In the genomic region with DNA sequence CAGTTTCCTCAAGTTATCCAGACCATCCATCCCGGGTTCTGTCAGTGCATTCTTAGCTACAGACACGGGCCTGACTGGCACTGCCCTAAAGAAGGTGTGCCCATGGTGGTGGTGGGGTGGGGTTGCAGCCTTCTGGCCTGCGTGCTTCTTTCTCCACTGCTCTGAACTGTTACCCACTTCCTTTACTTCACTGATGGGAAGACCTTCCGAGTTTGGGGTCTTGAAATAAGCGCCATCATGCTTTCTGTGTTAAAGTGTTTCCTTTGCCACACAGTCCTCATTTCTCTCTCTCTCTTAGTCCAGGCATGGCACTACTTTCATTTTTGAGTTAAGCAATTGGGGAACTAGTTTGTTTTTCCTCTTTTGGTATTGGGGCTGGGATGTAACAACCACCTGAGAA, we compare ENCODE assay signal across 8 mouse cellular contexts. TPM values are rescaled to one million over a fixed set of nuclear protein-coding genes. Genes with fewer than 3 reads are reported as not detected.
A peak's percentile ranks its signal among the peaks of the same experiment; 100 is the strongest.
DNase-seq lines count a peak whose midpoint lies in the region; ATAC-seq and TF ChIP-seq lines count a peak whose summit lies in the region.

No protein-coding gene starts in this region.

- TF ChIP-seq CTCF in kidney, postnatal 0 days (IDR thresholded peaks at IDR 0.05; ENCODE audit: low read depth) = no peak
- no peak for TF ChIP-seq CTCF in hindbrain, postnatal 0 days (IDR thresholded peaks at IDR 0.05; ENCODE audit: low read depth)

- no peak for ATAC-seq in kidney, postnatal 0 days (replicated peaks; ENCODE audit: low FRiP score, low read depth)
- peak; percentile 25 for ATAC-seq in hindbrain, postnatal 0 days
- ATAC-seq in midbrain, embryonic 15.5 days (replicated peaks) = peak; percentile 34

- 0 out of 2 replicates have a peak overlapping the region, but pooled peaks have one; percentile 66 for H3K9ac ChIP-seq in kidney, postnatal 0 days (ENCODE audit: low read depth, low read length)
- H3K9ac ChIP-seq in hindbrain, postnatal 0 days (replicated peaks; ENCODE audit: low read length) = peak overlapping the region; percentile 71; the same call in 1 of the 2 replicates
- peak overlapping the region; percentile 68 for H3K9ac ChIP-seq in midbrain, embryonic 15.5 days

- H3K4me1 ChIP-seq in kidney, postnatal 0 days (replicated peaks; ENCODE audit: insufficient read depth, low read length) = peaks cover 7% of the 10 kb centered on the region; the same call in 1 of the 2 replicates
- 0 out of 2 replicates have a peak, but pooled peaks cover 2% of the 10 kb centered on the region for H3K4me1 ChIP-seq in brown adipose tissue, adult 24 weeks (ENCODE audit: control insufficient read depth, insufficient read depth, insufficient read length, low read length)
- peaks cover 20% of the 10 kb centered on the region; the same call in 1 of the 2 replicates for H3K4me1 ChIP-seq in hindbrain, postnatal 0 days (ENCODE audit: insufficient read depth, low read length)
- peaks cover 30% of the 10 kb centered on the region for H3K4me1 ChIP-seq in midbrain, embryonic 15.5 days

- no peaks in the 10 kb centered on the region for H3K9me3 ChIP-seq in kidney, postnatal 0 days (replicated peaks; ENCODE audit: low read length)
- no peaks in the 10 kb centered on the region for H3K9me3 ChIP-seq in hindbrain, postnatal 0 days (ENCODE audit: low read length)
- H3K9me3 ChIP-seq in midbrain, embryonic 15.5 days = no peaks in the 10 kb centered on the region

- WGBS in kidney, postnatal 0 days = 46% methylated on average over 5 of the region's 5 CpGs
- 34% methylated on average over 5 of the region's 5 CpGs for WGBS in hindbrain, postnatal 0 days
- WGBS in midbrain, embryonic 15.5 days = 45% methylated on average over 5 of the region's 5 CpGs

- peak overlapping the region; percentile 61 for H3K4me3 ChIP-seq in kidney, postnatal 0 days (replicated peaks; ENCODE audit: low read depth, low read length)
- H3K4me3 ChIP-seq in brown adipose tissue, adult 24 weeks (ENCODE audit: insufficient read depth, low read depth, low read length) = peak overlapping the region; percentile 96
- peak overlapping the region; percentile 79 for H3K4me3 ChIP-seq in hindbrain, postnatal 0 days (ENCODE audit: low read length)
- peak overlapping the region; percentile 85 for H3K4me3 ChIP-seq in midbrain, embryonic 15.5 days

- no peak overlapping the region for H3K27ac ChIP-seq in kidney, postnatal 0 days
- peak overlapping the region; percentile 4; the same call in 1 of the 2 replicates for H3K27ac ChIP-seq in brown adipose tissue, adult 24 weeks (replicated peaks; ENCODE audit: low read depth, low read length)
- peak overlapping the region; percentile 54; the same call in 1 of the 2 replicates for H3K27ac ChIP-seq in hindbrain, postnatal 0 days
- peak overlapping the region; percentile 82; the same call in 1 of the 2 replicates for H3K27ac ChIP-seq in midbrain, embryonic 15.5 days

- no peaks in the 10 kb centered on the region for H3K27me3 ChIP-seq in kidney, postnatal 0 days (ENCODE audit: insufficient read depth, low read length)
- H3K27me3 ChIP-seq in hindbrain, postnatal 0 days (ENCODE audit: insufficient read depth, low read length) = no peaks in the 10 kb centered on the region
- no peaks in the 10 kb centered on the region for H3K27me3 ChIP-seq in midbrain, embryonic 15.5 days (replicated peaks)

- DNase-seq in kidney, postnatal 0 days (ENCODE audit: low spot score) = no peak
- DNase-seq in kidney, postnatal 10 days = no peak
- no peak for DNase-seq in hindbrain, postnatal 0 days (ENCODE audit: low spot score)
- no peak for DNase-seq in urinary bladder, postnatal 14 days (ENCODE audit: low spot score)
- DNase-seq in ovary, postnatal 36 days (ENCODE audit: low spot score) = no peak
- no peak for DNase-seq in gastrocnemius, postnatal 10 days

- peak overlapping the region; percentile 97 for H3K4me2 ChIP-seq in kidney, postnatal 0 days (ENCODE audit: low read length)
- H3K4me2 ChIP-seq in hindbrain, postnatal 0 days (ENCODE audit: low read depth, low read length) = peak overlapping the region; percentile 72
- H3K4me2 ChIP-seq in midbrain, embryonic 15.5 days = peak overlapping the region; percentile 72

- H3K36me3 ChIP-seq in kidney, postnatal 0 days (ENCODE audit: insufficient read depth, low read length) = no peaks in the 10 kb centered on the region
- no peaks in the 10 kb centered on the region for H3K36me3 ChIP-seq in hindbrain, postnatal 0 days (ENCODE audit: insufficient read depth, low read length)
- no peaks in the 10 kb centered on the region for H3K36me3 ChIP-seq in midbrain, embryonic 15.5 days (replicated peaks)

RNA-seq across cellular contexts. Expression of a gene that starts 1.3 kb away (rescaled TPM):
- 15.0 and 15.6 TPM in 2 replicates for polyA plus RNA-seq in kidney, postnatal 0 days (2015; fragmentation: Nextera tagmentation; extraction: Ambion mirVana)
- polyA plus RNA-seq in brown adipose tissue, adult 24 weeks (2012; ENCODE audit: insufficient read depth, insufficient read length, missing spikeins) = 168 and 195 TPM in 2 replicates
- total RNA-seq in hindbrain, postnatal 0 days (2014; rRNA removed) = 45.5 and 46.7 TPM in 2 replicates
- polyA plus RNA-seq in hindbrain, postnatal 0 days (2015; fragmentation: Nextera tagmentation; extraction: Ambion mirVana) = 75.2 and 83.9 TPM in 2 replicates
- polyA plus RNA-seq in midbrain, embryonic 15.5 days (2015; fragmentation: Nextera tagmentation; extraction: Ambion mirVana) = 50.4 and 52.8 TPM in 2 replicates
- 10 to 100 TPM in 1 of 2 experiments, 1 to 10 TPM in 1; 7.8 to 12.0 TPM for total RNA-seq in gastrocnemius, postnatal 10 days (2021)

RNA-seq across cellular contexts. Expression of a gene that starts 54.8 kb away (rescaled TPM):
- polyA plus RNA-seq in kidney, postnatal 0 days (2015; fragmentation: Nextera tagmentation; extraction: Ambion mirVana) = 445 and 447 TPM in 2 replicates
- 61.0 and 87.0 TPM in 2 replicates for polyA plus RNA-seq in brown adipose tissue, adult 24 weeks (2012; ENCODE audit: insufficient read depth, insufficient read length, missing spikeins)
- total RNA-seq in hindbrain, postnatal 0 days (2014; rRNA removed) = 82.1 and 87.9 TPM in 2 replicates
- polyA plus RNA-seq in hindbrain, postnatal 0 days (2015; fragmentation: Nextera tagmentation; extraction: Ambion mirVana) = 463 and 522 TPM in 2 replicates
- 365 and 388 TPM in 2 replicates for polyA plus RNA-seq in midbrain, embryonic 15.5 days (2015; fragmentation: Nextera tagmentation; extraction: Ambion mirVana)
- total RNA-seq in gastrocnemius, postnatal 10 days (2021) = 10 to 100 TPM; 78.2 to 87.1 TPM

RNA-seq across cellular contexts. Expression of a gene that starts 55.3 kb away (rescaled TPM):
- 1,374 and 1,518 TPM in 2 replicates for polyA plus RNA-seq in kidney, postnatal 0 days (2015; fragmentation: Nextera tagmentation; extraction: Ambion mirVana)
- polyA plus RNA-seq in brown adipose tissue, adult 24 weeks (2012; ENCODE audit: insufficient read depth, insufficient read length, missing spikeins) = 410 and 880 TPM in 2 replicates
- total RNA-seq in hindbrain, postnatal 0 days (2014; rRNA removed) = 143 and 192 TPM in 2 replicates
- 876 and 940 TPM in 2 replicates for polyA plus RNA-seq in hindbrain, postnatal 0 days (2015; fragmentation: Nextera tagmentation; extraction: Ambion mirVana)
- polyA plus RNA-seq in midbrain, embryonic 15.5 days (2015; fragmentation: Nextera tagmentation; extraction: Ambion mirVana) = 1,331 and 1,465 TPM in 2 replicates
- 100 to 1,000 TPM; 329 to 380 TPM for total RNA-seq in gastrocnemius, postnatal 10 days (2021)
